Mouse (Mus musculus): ENCODE measurements around the gene Ergic3.

Gene Ergic3

GRCm38 (mm10) chr2:156065099-156066041 is 57.5 kb downstream of the Ergic3 start, which contains the start of gene Spag4:
Gene Spag4 (plus strand): TSS chr2:156065175.
- peak; percentile 46 for DNase-seq (ENCODE audit: extremely low read depth, low read depth)

- DNase-seq (ENCODE audit: extremely low read depth, low read depth) = no peak
Observed at GRCm38 (mm10) chr2:156066126-156066525, 58.3 kb downstream of the Ergic3 start.

Measured in MEL-GATA-1-ER (cell line).